Mouse (Mus musculus) midbrain, embryonic 16.5 days (tissue): ENCODE data around the gene Scd1. TPM values are rescaled to one million over a fixed set of nuclear protein-coding genes. Genes with fewer than 3 reads are reported as not detected.
A peak's percentile ranks its signal among the peaks of the same experiment; 100 is the strongest.

Experiments used
- ATAC-seq: fragments of 200-750 bp; cut with Nextera tagmentation; 2 replicates; pipeline ENCODE4 v1.8.0; 2017; ENCODE audit warnings: moderate TSS enrichment
- H3K27ac ChIP-seq: fragments of 300-500 bp; sonication (generic); 2 replicates; pipeline ENCODE4 v1.5.1; 2014; ENCODE audit warnings: mild to moderate bottlenecking, low read length, mixed read lengths
- H3K27me3 ChIP-seq: fragments of 300-500 bp; sonication (generic); 2 replicates; pipeline ENCODE4 v1.6.1; 2014; ENCODE audit warnings: low read depth, low read length, mixed read lengths; ENCODE audit not compliant: control insufficient read depth, insufficient read depth
- H3K36me3 ChIP-seq: fragments of 300-500 bp; sonication (generic); 2 replicates; pipeline ENCODE4 v1.6.1; 2014; ENCODE audit warnings: mild to moderate bottlenecking, low read length, moderate library complexity, mixed read lengths; ENCODE audit not compliant: control insufficient read depth, insufficient read depth
- H3K4me1 ChIP-seq: fragments of 300-500 bp; sonication (generic); 2 replicates; pipeline ENCODE4 v1.6.1; 2014; ENCODE audit warnings: mild to moderate bottlenecking, low read length, mixed read lengths; ENCODE audit not compliant: control insufficient read depth, insufficient read depth
- H3K4me2 ChIP-seq: fragments of 300-500 bp; sonication (generic); 2 replicates; pipeline ENCODE4 v1.6.1; 2014; ENCODE audit warnings: mild to moderate bottlenecking, low read length, mixed read lengths
- H3K4me3 ChIP-seq: fragments of 300-500 bp; sonication (generic); 2 replicates; pipeline ENCODE4 v1.5.1; 2014; ENCODE audit warnings: low read depth, mild to moderate bottlenecking, low read length, moderate library complexity, mixed read lengths
- H3K9ac ChIP-seq: fragments of 300-500 bp; sonication (generic); 2 replicates; pipeline ENCODE4 v1.6.1; 2014; ENCODE audit warnings: low read depth, low read length, mixed read lengths
- H3K9me3 ChIP-seq: fragments of 300-500 bp; sonication (generic); replicated peaks from 2 replicates; pipeline ENCODE4 v1.6.1; 2014; ENCODE audit warnings: mild to moderate bottlenecking, low read length, mixed read lengths; ENCODE audit not compliant: control insufficient read depth, poor library complexity, severe bottlenecking
- WGBS: fragments of 180-500 bp; shearing (Covaris S2); extraction: QIAGEN DNeasy Blood & Tissue Kit; methylation state at CpG from one replicate; pipeline ENCODE4 v1.1.7; 2014; 5-methylcytosine and 5-hydroxymethylcytosine counted together
- polyA plus RNA-seq: library from polyadenylated mRNA; unstranded; fragments of >200 nt; fragmentation: Nextera tagmentation; extraction: Ambion mirVana; gene quantifications from 2 replicates; pipeline ENCODE4 v1.2.1, GENCODE M21; 2015

The Scd1 gene
- polyA plus RNA-seq, 1 experiment from 2014 or later, result 8.9 TPM

GRCm38 (mm10) chr19:44408595-44408994 is 916 bp upstream of the Scd1 start:
- Histone ChIP-seq H3K36me3 (no peaks in the 10 kb centered on the region), H3K9me3 (no peaks in the 10 kb centered on the region), H3K9ac (peak overlapping the region; percentile 59; the same call in 1 of the 2 replicates), H3K27me3 (no peaks in the 10 kb centered on the region; the same call in 1 of the 2 replicates), H3K4me1 (peaks cover 22% of the 10 kb centered on the region), H3K4me2 (peak overlapping the region; percentile 96), H3K4me3 (peak overlapping the region; percentile 57), H3K27ac (peak overlapping the region; percentile 86)
- peak; percentile 16; the same call in 1 of the 2 replicates for ATAC-seq
- 70% methylated on average over 4 of the region's 4 CpGs for WGBS

DNA sequence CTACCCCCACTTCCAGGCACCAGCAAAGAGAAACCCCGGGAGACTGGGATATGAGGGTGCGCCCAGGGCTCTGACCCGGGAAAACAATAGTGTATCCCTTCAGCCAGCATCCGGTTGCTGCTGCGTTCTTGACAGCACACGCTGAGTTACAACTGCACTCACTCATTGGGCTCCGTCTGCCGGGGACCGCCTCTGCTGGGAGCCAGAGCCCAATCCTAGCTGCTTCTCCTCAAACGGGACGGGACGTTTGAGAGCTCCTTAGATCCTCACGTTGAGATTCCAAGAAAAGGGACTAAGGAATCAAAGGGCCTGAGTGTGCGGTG is 505 bp upstream of the Scd1 start:
- H3K36me3 ChIP-seq, result no peaks in the 10 kb centered on the region
- peak overlapping the region; percentile 96 for H3K4me2 ChIP-seq
- peak overlapping the region; percentile 57 for H3K4me3 ChIP-seq
- peak; percentile 78 for ATAC-seq
- 0% methylated on average over 14 of the region's 14 CpGs for WGBS
- peak overlapping the region; percentile 86 for H3K27ac ChIP-seq
- H3K27me3 ChIP-seq, result no peaks in the 10 kb centered on the region; the same call in 1 of the 2 replicates
- H3K4me1 ChIP-seq, result peaks cover 22% of the 10 kb centered on the region
- no peaks in the 10 kb centered on the region for H3K9me3 ChIP-seq
- H3K9ac ChIP-seq, result peak overlapping the region; percentile 59

- 88% methylated on average over 6 of the region's 6 CpGs for WGBS
- Histone ChIP-seq H3K27me3 (no peaks in the 10 kb centered on the region), H3K4me1 (peaks cover 21% of the 10 kb centered on the region), H3K4me3 (no peak overlapping the region), H3K9me3 (no peaks in the 10 kb centered on the region), H3K36me3 (peaks cover 17% of the 10 kb centered on the region), H3K9ac (no peak overlapping the region), H3K4me2 (no peak overlapping the region), H3K27ac (no peak overlapping the region)
- ATAC-seq, result no peak
Observed at GRCm38 (mm10) chr19:44403546-44403945, 4.1 kb downstream of the Scd1 start.

DNA sequence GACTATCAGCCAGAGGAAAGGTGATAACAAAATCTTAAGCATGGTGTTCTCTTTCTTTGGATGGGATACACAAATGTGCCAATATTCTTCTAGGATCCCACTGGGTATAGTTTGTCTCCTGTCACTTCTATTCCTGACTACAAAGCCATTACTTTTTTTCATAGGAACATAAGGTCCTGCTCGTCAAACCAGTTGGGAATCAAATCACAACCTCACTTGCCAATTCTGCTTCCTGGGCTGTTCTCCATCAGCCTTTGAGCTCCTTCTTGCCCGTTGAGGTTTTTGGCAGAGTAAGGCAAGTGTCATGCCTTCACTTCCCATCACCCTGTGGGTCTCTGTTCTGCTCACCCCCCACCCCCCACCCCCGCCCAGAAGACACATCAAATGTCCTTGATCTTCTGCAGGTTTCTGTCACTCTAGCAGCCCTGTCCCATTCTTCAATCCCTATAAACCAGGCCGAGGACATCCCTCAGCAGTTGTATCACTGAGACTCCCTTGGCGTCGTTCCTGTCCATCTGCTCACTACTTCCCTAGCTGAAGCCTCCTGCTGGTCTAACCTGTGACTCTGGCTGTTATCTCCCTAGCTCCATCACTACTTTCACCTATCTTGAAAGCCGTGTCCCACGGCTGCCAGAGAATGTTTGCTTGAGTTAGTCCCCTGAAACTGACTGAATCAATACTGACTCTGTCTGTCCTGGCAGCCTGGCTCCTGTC is 7.0 kb downstream of the Scd1 start:
- Histone ChIP-seq H3K27ac (no peak overlapping the region), H3K4me3 (no peak overlapping the region), H3K4me2 (no peak overlapping the region), H3K36me3 (peaks cover 23% of the 10 kb centered on the region), H3K4me1 (peaks cover 10% of the 10 kb centered on the region), H3K9me3 (no peaks in the 10 kb centered on the region), H3K9ac (no peak overlapping the region), H3K27me3 (no peaks in the 10 kb centered on the region)
- no peak for ATAC-seq
- 92% methylated on average over 8 of the region's 8 CpGs for WGBS

- no peak for ATAC-seq
- H3K27ac ChIP-seq, result no peak overlapping the region
- no peak overlapping the region for H3K4me2 ChIP-seq
- 96% methylated on average over 18 of the region's 18 CpGs for WGBS
- H3K4me3 ChIP-seq, result no peak overlapping the region
- no peak overlapping the region for H3K9ac ChIP-seq
- peaks cover 5% of the 10 kb centered on the region; the same call in 1 of the 2 replicates for H3K4me1 ChIP-seq
- H3K27me3 ChIP-seq, result no peaks in the 10 kb centered on the region
- H3K9me3 ChIP-seq, result no peaks in the 10 kb centered on the region
- peaks cover 25% of the 10 kb centered on the region for H3K36me3 ChIP-seq
Observed at GRCm38 (mm10) chr19:44400076-44400475, 7.6 kb downstream of the Scd1 start.

GRCm38 (mm10) chr19:44396742-44397141 is 10.9 kb downstream of the Scd1 start:
- no peak overlapping the region for H3K4me3 ChIP-seq
- H3K4me2 ChIP-seq, result no peak overlapping the region
- no peaks in the 10 kb centered on the region for H3K4me1 ChIP-seq
- ATAC-seq, result no peak
- no peak overlapping the region for H3K9ac ChIP-seq
- H3K9me3 ChIP-seq, result no peaks in the 10 kb centered on the region
- H3K27ac ChIP-seq, result no peak overlapping the region
- WGBS, result 83% methylated on average over 5 of the region's 5 CpGs
- H3K27me3 ChIP-seq, result no peaks in the 10 kb centered on the region
- H3K36me3 ChIP-seq, result peaks cover 22% of the 10 kb centered on the region

- no peaks in the 10 kb centered on the region for H3K9me3 ChIP-seq
- H3K4me2 ChIP-seq, result no peak overlapping the region
- no peak for ATAC-seq
Observed at GRCm38 (mm10) chr19:44394972-44395371, 12.7 kb downstream of the Scd1 start.

GRCm38 (mm10) chr19:44393962-44394422 is 13.7 kb downstream of the Scd1 start:
- Histone ChIP-seq H3K9me3 (no peaks in the 10 kb centered on the region), H3K9ac (no peak overlapping the region), H3K4me2 (no peak overlapping the region), H3K27ac (no peak overlapping the region), H3K4me3 (no peak overlapping the region), H3K4me1 (peaks cover 6% of the 10 kb centered on the region; the same call in 1 of the 2 replicates), H3K36me3 (peaks cover 12% of the 10 kb centered on the region; the same call in 1 of the 2 replicates), H3K27me3 (no peaks in the 10 kb centered on the region)
- WGBS, result 89% methylated on average over 5 of the region's 5 CpGs
- ATAC-seq, result no peak

More at GRCm38 (mm10) chr19:44394972-44395371, 12.7 kb downstream of the Scd1 start:
- Histone ChIP-seq H3K4me3 (no peak overlapping the region), H3K4me1 (no peaks in the 10 kb centered on the region), H3K36me3 (peaks cover 21% of the 10 kb centered on the region), H3K27ac (no peak overlapping the region), H3K27me3 (no peaks in the 10 kb centered on the region), H3K9ac (no peak overlapping the region)
- 91% methylated on average over 7 of the region's 7 CpGs for WGBS

DNA sequence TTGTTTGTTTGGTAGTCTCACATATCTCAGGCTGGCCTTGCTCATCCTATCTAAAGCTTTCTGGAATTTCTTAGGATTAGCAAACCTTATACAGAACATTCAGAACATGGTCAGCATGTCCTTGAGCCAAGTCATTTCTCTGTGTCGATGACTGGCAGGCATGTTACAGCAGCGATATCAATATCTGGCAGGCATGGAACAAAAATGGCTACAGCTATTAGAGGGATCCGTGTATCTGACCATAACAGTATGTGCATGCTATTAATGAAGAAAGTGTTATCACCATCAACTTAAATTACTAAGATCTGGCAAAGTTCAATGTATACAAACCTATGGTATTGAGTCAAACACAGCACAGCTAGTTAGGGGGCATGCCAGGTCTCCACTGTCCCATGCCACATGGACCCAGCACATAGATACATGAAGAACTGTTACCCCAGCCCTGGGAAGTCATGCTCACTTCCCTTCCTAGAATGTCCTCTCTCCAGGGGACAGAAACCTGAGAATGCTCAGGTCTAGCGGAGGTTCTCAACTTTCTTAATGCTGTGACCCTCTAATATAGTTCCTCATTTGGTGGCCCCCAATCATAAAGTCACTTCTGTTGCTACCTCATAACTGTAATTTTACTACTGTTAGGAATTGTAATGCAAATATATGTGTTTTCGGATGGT is 15.2 kb downstream of the Scd1 start:
- Histone ChIP-seq H3K9ac (no peak overlapping the region), H3K27ac (no peak overlapping the region), H3K4me3 (no peak overlapping the region), H3K27me3 (no peaks in the 10 kb centered on the region), H3K9me3 (no peaks in the 10 kb centered on the region), H3K4me1 (peaks cover 12% of the 10 kb centered on the region; the same call in 1 of the 2 replicates), H3K4me2 (no peak overlapping the region), H3K36me3 (peaks cover 7% of the 10 kb centered on the region; the same call in 1 of the 2 replicates)
- WGBS, result 87% methylated on average over 5 of the region's 5 CpGs
- ATAC-seq, result no peak
